Mouse (Mus musculus): ENCODE measurements at regions not wholly inside any gene's neighbourhood (a gene's known extent, or its start where the extent isn't known, plus 50 kb on each side); places are given as distances from the start of the nearest gene placed in this dataset.

GRCm38 (mm10) chr1:120759380-120759779, 157.2 kb downstream of the En1 start:
- in situ Hi-C loops (cut with MboI; ENCODE audit: low pct_unique_long_range_greater_than_20kb) = no loop called here
- ATAC-seq = no peak
- no peak for TF ChIP-seq CTCF (IDR thresholded peaks at IDR 0.05)
- no peak for DNase-seq (ENCODE audit: low read depth, low spot score)
- H3K27me3 ChIP-seq = no peaks in the 10 kb centered on the region
- ChIA-PET POLR2A (interaction anchor here (0.6 kb wide), 1 partner anchor 122 kb away, joined by 3 read pairs; no protein-coding TSS in a partner anchor), CTCF (interaction anchor here (0.8 kb wide), 1 partner anchor 9 kb away, joined by 3 read pairs; no protein-coding TSS in a partner anchor)

- ATAC-seq (peak; percentile 2), DNase-seq (ENCODE audit: low read depth, low spot score) (no peak)
- TF ChIP-seq CTCF (IDR thresholded peaks at IDR 0.05) = no peak
- H3K27me3 ChIP-seq = no peaks in the 10 kb centered on the region
- in situ Hi-C loops (cut with MboI; ENCODE audit: low pct_unique_long_range_greater_than_20kb) = no loop called here
- ChIA-PET CTCF (no interaction called here), POLR2A (no interaction called here)
Measured at GRCm38 (mm10) chr1:120761364-120761763, 159.1 kb downstream of the En1 start.

- H3K27me3 ChIP-seq = no peaks in the 10 kb centered on the region
- DNase-seq (ENCODE audit: low read depth, low spot score) = no peak
- CTCF ChIA-PET = interaction anchor here (1.1 kb wide), 1 partner anchor 17 kb away, joined by 3 read pairs; no protein-coding TSS in a partner anchor
- no peak for TF ChIP-seq CTCF (IDR thresholded peaks at IDR 0.05)
- in situ Hi-C loops (cut with MboI; ENCODE audit: low pct_unique_long_range_greater_than_20kb) = no loop called here
- ATAC-seq = no peak
- POLR2A ChIA-PET = no interaction called here
Measured at GRCm38 (mm10) chr1:120762498-120762897, 160.3 kb downstream of the En1 start.

GRCm38 (mm10) chr1:120762921-120763595, 160.8 kb downstream of the En1 start:
- ChIA-PET POLR2A (no interaction called here), CTCF (interaction anchor here (1.0 to 1.1 kb wide), 2 partner anchors 16 to 17 kb away, joined by 3 to 4 read pairs; no protein-coding TSS in a partner anchor)
- ATAC-seq (no peak), DNase-seq (ENCODE audit: low read depth, low spot score) (no peak)
- in situ Hi-C loops (cut with MboI; ENCODE audit: low pct_unique_long_range_greater_than_20kb) = no loop called here
- no peak for TF ChIP-seq CTCF (IDR thresholded peaks at IDR 0.05)
- no peaks in the 10 kb centered on the region for H3K27me3 ChIP-seq

GRCm38 (mm10) chr1:120767054-120767453, 164.8 kb downstream of the En1 start:
- POLR2A ChIA-PET = no interaction called here
- ATAC-seq = no peak
- in situ Hi-C loops (cut with MboI; ENCODE audit: low pct_unique_long_range_greater_than_20kb) = no loop called here
- CTCF ChIA-PET = no interaction called here
- TF ChIP-seq CTCF (IDR thresholded peaks at IDR 0.05) = no peak
- DNase-seq (ENCODE audit: low read depth, low spot score) = no peak
- H3K27me3 ChIP-seq = no peaks in the 10 kb centered on the region

GRCm38 (mm10) chr1:120771269-120771668, 169.1 kb downstream of the En1 start:
- ChIA-PET POLR2A (no interaction called here), CTCF (no interaction called here)
- in situ Hi-C loops (cut with MboI; ENCODE audit: low pct_unique_long_range_greater_than_20kb) = no loop called here
- no peak for TF ChIP-seq CTCF (IDR thresholded peaks at IDR 0.05)
- H3K27me3 ChIP-seq = no peaks in the 10 kb centered on the region
- DNase-seq (ENCODE audit: low read depth, low spot score) (no peak), ATAC-seq (no peak)

GRCm38 (mm10) chr1:120776906-120777305, 174.7 kb downstream of the En1 start:
- no peak for DNase-seq (ENCODE audit: low read depth, low spot score)
- ATAC-seq = no peak
- ChIA-PET POLR2A (no interaction called here), CTCF (no interaction called here)
- TF ChIP-seq CTCF (IDR thresholded peaks at IDR 0.05) = no peak
- in situ Hi-C loops (cut with MboI; ENCODE audit: low pct_unique_long_range_greater_than_20kb) = no loop called here
- no peaks in the 10 kb centered on the region for H3K27me3 ChIP-seq

- in situ Hi-C loops (cut with MboI; ENCODE audit: low pct_unique_long_range_greater_than_20kb) = no loop called here
- TF ChIP-seq CTCF (IDR thresholded peaks at IDR 0.05) = no peak
- CTCF ChIA-PET = no interaction called here
Measured at GRCm38 (mm10) chr1:120777468-120777867, 175.2 kb downstream of the En1 start.

GRCm38 (mm10) chr1:120795245-120795644, 193.0 kb downstream of the En1 start:
- peaks cover under 1% of the 10 kb centered on the region for H3K27me3 ChIP-seq
- ChIA-PET CTCF (no interaction called here), POLR2A (no interaction called here)
- DNase-seq (ENCODE audit: low read depth, low spot score) (no peak), ATAC-seq (no peak)
- in situ Hi-C loops (cut with MboI; ENCODE audit: low pct_unique_long_range_greater_than_20kb) = no loop called here
- TF ChIP-seq CTCF (IDR thresholded peaks at IDR 0.05) = no peak

More at GRCm38 (mm10) chr1:120777468-120777867, 175.2 kb downstream of the En1 start:
- DNase-seq (ENCODE audit: low read depth, low spot score) (no peak), ATAC-seq (no peak)
- POLR2A ChIA-PET = no interaction called here
- H3K27me3 ChIP-seq = no peaks in the 10 kb centered on the region

- CTCF ChIA-PET = interaction anchor here (1.3 kb wide), 1 partner anchor 9 kb away, joined by 3 read pairs; no protein-coding TSS in a partner anchor
- DNase-seq (ENCODE audit: low read depth, low spot score) (no peak), ATAC-seq (no peak)
- in situ Hi-C loops (cut with MboI; ENCODE audit: low pct_unique_long_range_greater_than_20kb) = no loop called here
- TF ChIP-seq CTCF (IDR thresholded peaks at IDR 0.05) = no peak
- POLR2A ChIA-PET = no interaction called here
- peaks cover 3% of the 10 kb centered on the region for H3K27me3 ChIP-seq
Measured at GRCm38 (mm10) chr1:120801248-120801979, 199.2 kb downstream of the En1 start.

GRCm38 (mm10) chr1:120801980-120802364, 199.8 kb downstream of the En1 start:
- DNase-seq (ENCODE audit: low read depth, low spot score) (no peak), ATAC-seq (no peak)
- in situ Hi-C loops (cut with MboI; ENCODE audit: low pct_unique_long_range_greater_than_20kb) = no loop called here
- TF ChIP-seq CTCF (IDR thresholded peaks at IDR 0.05) = no peak
- CTCF ChIA-PET = no interaction called here
- peaks cover 3% of the 10 kb centered on the region for H3K27me3 ChIP-seq
- POLR2A ChIA-PET = no interaction called here
